Mouse (Mus musculus) adrenal gland, adult (tissue): Measurements from ENCODE around the gene Cbr1.

Source experiments
- DNase-seq, 2 experiments: peaks; one replicate each; pipeline ENCODE4 v3.0.0; 2022 to 2023; ENCODE audit warnings: low spot score in 1 of 2; ENCODE audit not compliant: inconsistent age in 2 of 2

The Cbr1 gene

GRCm38 (mm10) chr16:93605553-93605952 lies at the start of gene Cbr1:
Cbr1 (plus strand) TSS chr16:93605853.
- no peak for DNase-seq

- DNase-seq = no peak
These were observed 48.0 kb upstream of the Cbr1 start for GRCm38 (mm10) chr16:93557646-93558045.

GRCm38 (mm10) chr16:93558499-93558898 lies 47.2 kb upstream of the Cbr1 start:
- DNase-seq = no peak

GRCm38 (mm10) chr16:93572383-93572782 lies 33.3 kb upstream of the Cbr1 start:
- no peak for DNase-seq

GRCm38 (mm10) chr16:93573434-93573833 lies 32.2 kb upstream of the Cbr1 start:
- DNase-seq = no peak

- no peak for DNase-seq
These were observed 31.0 kb upstream of the Cbr1 start for GRCm38 (mm10) chr16:93574521-93575191.

- no peak for DNase-seq
These were observed 30.1 kb upstream of the Cbr1 start for GRCm38 (mm10) chr16:93575574-93575973.

- DNase-seq = peak; percentile 62 to 90
These were observed 29.1 kb upstream of the Cbr1 start for GRCm38 (mm10) chr16:93576412-93577082.

- DNase-seq = no peak
These were observed 27.2 kb upstream of the Cbr1 start for GRCm38 (mm10) chr16:93578346-93579005.

- no peak for DNase-seq
These were observed 24.5 kb upstream of the Cbr1 start for GRCm38 (mm10) chr16:93581125-93581524.

- DNase-seq = peak in 1 of 2 experiments; percentile 2
These were observed 20.5 kb upstream of the Cbr1 start for GRCm38 (mm10) chr16:93584976-93585702.

GRCm38 (mm10) chr16:93585703-93586205 lies 19.9 kb upstream of the Cbr1 start:
- peak in 1 of 2 experiments; percentile 2 for DNase-seq

GRCm38 (mm10) chr16:93586382-93586781 lies 19.3 kb upstream of the Cbr1 start:
- no peak for DNase-seq

GRCm38 (mm10) chr16:93588281-93588680 lies 17.4 kb upstream of the Cbr1 start:
- no peak for DNase-seq

- no peak for DNase-seq
These were observed 14.7 kb upstream of the Cbr1 start for GRCm38 (mm10) chr16:93590915-93591314.

GRCm38 (mm10) chr16:93591450-93592430 lies 13.9 kb upstream of the Cbr1 start:
- no peak for DNase-seq

GRCm38 (mm10) chr16:93592711-93593110 lies 12.9 kb upstream of the Cbr1 start:
- DNase-seq = no peak

GRCm38 (mm10) chr16:93593406-93593805 lies 12.2 kb upstream of the Cbr1 start:
- DNase-seq = peak in 1 of 2 experiments; percentile 78

- DNase-seq = no peak
These were observed 11.2 kb upstream of the Cbr1 start for GRCm38 (mm10) chr16:93594448-93594847.

GRCm38 (mm10) chr16:93595766-93596165 lies 9.9 kb upstream of the Cbr1 start:
- peak in 1 of 2 experiments; percentile 4 for DNase-seq
